Mouse (Mus musculus) neutrophil, adult 5-6 weeks (primary cell): ENCODE results near the gene Trib2. TPM values are rescaled to one million over a fixed set of nuclear protein-coding genes. Genes with fewer than 3 reads are reported as not detected.

Source experiments
- ATAC-seq: fragments of 151-379, 151-347 bp; 2 replicates; pipeline ENCODE4 v1.8.0; 2017; ENCODE audit warnings: mild to moderate bottlenecking, moderate TSS enrichment; ENCODE audit not compliant: insufficient number of reproducible peaks, poor library complexity, low FRiP score, severe bottlenecking; ENCODE audit errors: extremely low read depth
- total RNA-seq: library from RNA; stranded (forward); fragments of 200-1000 nt; gene quantifications from 2 replicates; pipeline ENCODE4 v1.2.3, GENCODE M21; 2017

Trib2 gene
- total RNA-seq, 1 experiment from 2014 or later = 39.2 TPM

GRCm38 (mm10) chr12:15790181-15790580 is 26.5 kb downstream of the Trib2 start:
- ATAC-seq = no peak

GRCm38 (mm10) chr12:15777047-15777446 is 39.7 kb downstream of the Trib2 start:
- ATAC-seq = no peak

GRCm38 (mm10) chr12:15771686-15772085 is 45.0 kb downstream of the Trib2 start:
- ATAC-seq = no peak

GRCm38 (mm10) chr12:15768536-15768935 is 48.2 kb downstream of the Trib2 start:
- no peak for ATAC-seq

- ATAC-seq = no peak
These were observed 50.7 kb downstream of the Trib2 start for GRCm38 (mm10) chr12:15765996-15766395.

- no peak for ATAC-seq
These were observed 51.5 kb downstream of the Trib2 start for GRCm38 (mm10) chr12:15765238-15765637.

- ATAC-seq = no peak
These were observed 55.1 kb downstream of the Trib2 start for GRCm38 (mm10) chr12:15761453-15762116.

- ATAC-seq = no peak
These were observed 56.0 kb downstream of the Trib2 start for GRCm38 (mm10) chr12:15760684-15761083.

- ATAC-seq = no peak
These were observed 57.9 kb downstream of the Trib2 start for GRCm38 (mm10) chr12:15758866-15759265.

GRCm38 (mm10) chr12:15757351-15757750 is 59.4 kb downstream of the Trib2 start:
- ATAC-seq = no peak

GRCm38 (mm10) chr12:15755030-15755690 is 61.6 kb downstream of the Trib2 start:
- no peak for ATAC-seq

GRCm38 (mm10) chr12:15754602-15755001 is 62.1 kb downstream of the Trib2 start:
- ATAC-seq = no peak

GRCm38 (mm10) chr12:15749646-15750195 is 67.0 kb downstream of the Trib2 start:
- no peak for ATAC-seq

GRCm38 (mm10) chr12:15745752-15746151 is 71.0 kb downstream of the Trib2 start:
- no peak for ATAC-seq
